Mouse (Mus musculus) CD4-positive, CD25-positive, alpha-beta regulatory T cell, adult 4 months (primary cell): ENCODE data around the gene Zfp938. TPM values are rescaled to one million over a fixed set of nuclear protein-coding genes. Genes with fewer than 3 reads are reported as not detected.

Experiments
- ATAC-seq: one replicate; pipeline ENCODE4 v1.8.0; 2017
- polyA plus RNA-seq, 2 experiments: library from polyadenylated mRNA; unstranded; fragments of 100-300 nt; shearing (Covaris generic); gene quantifications; one replicate each; pipeline ENCODE4 v1.2.1; 2017

Zfp938 gene
- 10 to 100 TPM in 1 of 2 experiments, 1 to 10 TPM in 1; 9.9 to 12.2 TPM for polyA plus RNA-seq

GRCm38 (mm10) chr10:82240742-82241400 is at the start of gene Zfp938:
Gene Zfp938 (minus strand): TSS chr10:82241280.
- peak; percentile 100 for ATAC-seq

GRCm38 (mm10) chr10:82257331-82257730 is 16.3 kb upstream of the Zfp938 start:
- no peak for ATAC-seq

DNA sequence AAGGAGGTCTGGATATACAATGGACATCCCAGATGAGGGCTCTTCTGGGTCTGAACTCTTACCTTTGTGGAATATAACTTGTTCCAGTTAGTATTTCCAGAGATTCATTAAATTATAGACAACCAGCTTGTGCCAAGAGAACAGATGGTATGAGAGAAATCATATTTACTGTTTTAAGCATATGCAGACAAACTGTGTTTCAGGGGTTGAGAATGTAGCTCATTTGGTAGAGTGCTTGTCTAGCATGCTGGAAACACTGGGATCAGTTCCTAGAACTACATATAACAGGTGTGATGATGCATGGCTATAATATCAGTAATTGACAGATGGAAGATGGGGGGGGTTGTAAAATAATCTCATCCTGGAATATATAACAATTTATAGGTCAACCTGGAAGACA is 3.9 kb upstream of the Zfp938 start:
- no peak for ATAC-seq

DNA sequence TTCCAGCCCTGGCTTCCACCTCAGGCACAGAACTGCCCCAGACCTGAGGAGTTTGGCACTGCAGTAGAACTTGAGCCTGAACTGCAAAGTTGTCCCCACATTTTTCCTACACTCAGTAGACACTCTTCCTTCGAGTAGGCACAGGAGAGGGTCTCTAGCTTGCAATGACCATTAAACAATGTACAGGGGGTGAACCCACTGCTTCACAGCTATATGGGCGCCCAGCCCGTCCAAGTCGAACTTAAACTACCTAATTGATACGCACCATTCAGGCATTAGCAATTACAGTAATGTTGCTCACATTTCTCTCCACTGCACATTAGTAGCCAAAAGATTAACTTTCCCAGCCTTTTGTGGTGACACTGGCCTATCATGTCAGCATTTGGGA is 315 bp upstream of the Zfp938 start:
- ATAC-seq: peak; percentile 7

GRCm38 (mm10) chr10:82178257-82179064 is 62.6 kb downstream of the Zfp938 start:
- ATAC-seq: peak; percentile 88

Other genes starting within 250 kb of the Zfp938 start
- 10 to 100 TPM; 12.3 to 20.0 TPM for gene Zfp873, start 193.2 kb downstream of the Zfp938 start, polyA plus RNA-seq
- gene BC024063, start 157.9 kb downstream of the Zfp938 start, polyA plus RNA-seq: 1 to 10 TPM; 4.1 to 5.6 TPM
- gene AU041133, start 113.3 kb downstream of the Zfp938 start, polyA plus RNA-seq: 10 to 100 TPM in 1 of 2 experiments, 1 to 10 TPM in 1; 9.0 to 13.8 TPM
- not detected for gene 4932415D10Rik, start 75.3 kb upstream of the Zfp938 start, polyA plus RNA-seq
- 10 to 100 TPM in 1 of 2 experiments, 1 to 10 TPM in 1; 9.2 to 12.2 TPM for gene Gm4924, start 113.0 kb upstream of the Zfp938 start, polyA plus RNA-seq